Mouse (Mus musculus) heart, adult 9 months (tissue): Measurements from ENCODE around the gene Ddx5.
"Not testable (repeated sequence)": the region's sequence is repeated elsewhere in the genome, so short reads cannot be mapped to it uniquely, and the experiment has no call there.

Experiments
- DNase-seq, 2 experiments: peaks; one replicate each; pipeline ENCODE4 v3.0.0; 2022; ENCODE audit warnings: low spot score in 2 of 2

Gene Ddx5

GRCm38 (mm10) chr11:106788775-106789459 lies at the start of gene Ddx5, which contains the start of gene Cep95:
TSS of gene Ddx5 (minus strand) at chr11:106789185.
TSS of gene Cep95 (plus strand) at chr11:106789252.
- peak; percentile 99 to 100 for DNase-seq

GRCm38 (mm10) chr11:106828079-106828478 lies 39.1 kb upstream of the Ddx5 start:
- no peak for DNase-seq

GRCm38 (mm10) chr11:106824403-106824802 lies 35.4 kb upstream of the Ddx5 start:
- DNase-seq: no peak

GRCm38 (mm10) chr11:106823741-106824140 lies 34.8 kb upstream of the Ddx5 start:
- DNase-seq: no peak

- DNase-seq: no peak
Measured at GRCm38 (mm10) chr11:106822911-106823310, 33.9 kb upstream of the Ddx5 start.

- no peak for DNase-seq
Measured at GRCm38 (mm10) chr11:106822491-106822890, 33.5 kb upstream of the Ddx5 start.

GRCm38 (mm10) chr11:106821397-106821796 lies 32.4 kb upstream of the Ddx5 start:
- DNase-seq: no peak

GRCm38 (mm10) chr11:106820972-106821371 lies 32.0 kb upstream of the Ddx5 start:
- DNase-seq: peak; percentile 74 to 77

- no peak for DNase-seq
Measured at GRCm38 (mm10) chr11:106820252-106820651, 31.3 kb upstream of the Ddx5 start.

- no peak for DNase-seq
Measured at GRCm38 (mm10) chr11:106819595-106819994, 30.6 kb upstream of the Ddx5 start.

- no peak for DNase-seq
Measured at GRCm38 (mm10) chr11:106818341-106818740, 29.4 kb upstream of the Ddx5 start.

- no peak for DNase-seq
Measured at GRCm38 (mm10) chr11:106817808-106818207, 28.8 kb upstream of the Ddx5 start.

- DNase-seq: no peak
Measured at GRCm38 (mm10) chr11:106817156-106817555, 28.2 kb upstream of the Ddx5 start.

GRCm38 (mm10) chr11:106816316-106816715 lies 27.3 kb upstream of the Ddx5 start:
- no peak for DNase-seq

GRCm38 (mm10) chr11:106815761-106816160 lies 26.8 kb upstream of the Ddx5 start:
- no peak for DNase-seq

GRCm38 (mm10) chr11:106815331-106815730 lies 26.3 kb upstream of the Ddx5 start:
- DNase-seq: no peak

- no peak for DNase-seq
Measured at GRCm38 (mm10) chr11:106814601-106815320, 25.8 kb upstream of the Ddx5 start.

- DNase-seq: no peak
Measured at GRCm38 (mm10) chr11:106812410-106813136, 23.6 kb upstream of the Ddx5 start.

- DNase-seq: not testable (repeated sequence)
Measured at GRCm38 (mm10) chr11:106807442-106807841, 18.5 kb upstream of the Ddx5 start.

- DNase-seq: no peak
Measured at GRCm38 (mm10) chr11:106802069-106802627, 13.2 kb upstream of the Ddx5 start.

- no peak for DNase-seq
Measured at GRCm38 (mm10) chr11:106795679-106796078, 6.7 kb upstream of the Ddx5 start.

- DNase-seq: no peak
Measured at GRCm38 (mm10) chr11:106793846-106794245, 4.9 kb upstream of the Ddx5 start.
